Mouse (Mus musculus): Measurements from ENCODE around the gene Ergic3. TPM values are rescaled to one million over a fixed set of nuclear protein-coding genes. Genes with fewer than 3 reads are reported as not detected.

Ergic3 gene
- polyA plus RNA-seq (2017; shearing (Covaris generic)): 165 TPM

GRCm38 (mm10) chr2:156007888-156008532, at the start of gene Ergic3, which contains the start of gene 6430550D23Rik:
Gene Ergic3, plus strand, starts transcription at chr2:156008045.
Gene 6430550D23Rik, minus strand, starts transcription at chr2:156007977.

GRCm38 (mm10) chr2:156052816-156053215, 45.0 kb downstream of the Ergic3 start, which contains the start of gene Fer1l4:
Gene Fer1l4, minus strand, starts transcription at chr2:156052947.

GRCm38 (mm10) chr2:156065099-156066041, 57.5 kb downstream of the Ergic3 start, which contains the start of gene Spag4:
Gene Spag4, plus strand, starts transcription at chr2:156065175.

Other genes starting within 250 kb of the Ergic3 start
- 0.07 TPM for gene Mmp24, start 232.7 kb upstream of the Ergic3 start, polyA plus RNA-seq (2017; shearing (Covaris generic))
- 53.0 TPM for gene BC029722, start 188.6 kb upstream of the Ergic3 start, polyA plus RNA-seq (2017; shearing (Covaris generic))
- 250 TPM for gene Eif6, start 181.1 kb upstream of the Ergic3 start, polyA plus RNA-seq (2017; shearing (Covaris generic))
- gene Fam83c, start 173.2 kb upstream of the Ergic3 start, polyA plus RNA-seq (2017; shearing (Covaris generic)): not detected
- 52.5 TPM for gene Uqcc1, start 77.7 kb upstream of the Ergic3 start, polyA plus RNA-seq (2017; shearing (Covaris generic))
- gene Gm15557, start 67.3 kb upstream of the Ergic3 start, polyA plus RNA-seq (2017; shearing (Covaris generic)): not detected
- gene Gdf5, start 62.7 kb upstream of the Ergic3 start, polyA plus RNA-seq (2017; shearing (Covaris generic)): not detected
- 60.0 TPM for gene Cep250, start 51.6 kb upstream of the Ergic3 start, polyA plus RNA-seq (2017; shearing (Covaris generic))
- 1.8 TPM for gene 6430550D23Rik, start 68 bp upstream of the Ergic3 start, polyA plus RNA-seq (2017; shearing (Covaris generic))
- not detected for gene Fer1l4, start 44.9 kb downstream of the Ergic3 start, polyA plus RNA-seq (2017; shearing (Covaris generic))
- gene Spag4, start 57.1 kb downstream of the Ergic3 start, polyA plus RNA-seq (2017; shearing (Covaris generic)): 0.14 TPM
- gene Cpne1, start 103.9 kb downstream of the Ergic3 start, polyA plus RNA-seq (2017; shearing (Covaris generic)): 108 TPM
- 55.1 TPM for gene Rbm12, start 103.9 kb downstream of the Ergic3 start, polyA plus RNA-seq (2017; shearing (Covaris generic))
- 35.0 TPM for gene Gm28036, start 119.0 kb downstream of the Ergic3 start, polyA plus RNA-seq (2017; shearing (Covaris generic))
- gene Romo1, start 136.0 kb downstream of the Ergic3 start, polyA plus RNA-seq (2017; shearing (Covaris generic)): 228 TPM
- 66.3 TPM for gene Nfs1, start 136.1 kb downstream of the Ergic3 start, polyA plus RNA-seq (2017; shearing (Covaris generic))
- 789 TPM for gene Rbm39, start 172.2 kb downstream of the Ergic3 start, polyA plus RNA-seq (2017; shearing (Covaris generic))
- 95.7 TPM for gene Phf20, start 188.4 kb downstream of the Ergic3 start, polyA plus RNA-seq (2017; shearing (Covaris generic))

All from CD4-positive, CD25-positive, alpha-beta regulatory T cell, adult 9 weeks (primary cell).